Mouse (Mus musculus): ENCODE data around the gene Dnajb3.

Gene Dnajb3

DNA sequence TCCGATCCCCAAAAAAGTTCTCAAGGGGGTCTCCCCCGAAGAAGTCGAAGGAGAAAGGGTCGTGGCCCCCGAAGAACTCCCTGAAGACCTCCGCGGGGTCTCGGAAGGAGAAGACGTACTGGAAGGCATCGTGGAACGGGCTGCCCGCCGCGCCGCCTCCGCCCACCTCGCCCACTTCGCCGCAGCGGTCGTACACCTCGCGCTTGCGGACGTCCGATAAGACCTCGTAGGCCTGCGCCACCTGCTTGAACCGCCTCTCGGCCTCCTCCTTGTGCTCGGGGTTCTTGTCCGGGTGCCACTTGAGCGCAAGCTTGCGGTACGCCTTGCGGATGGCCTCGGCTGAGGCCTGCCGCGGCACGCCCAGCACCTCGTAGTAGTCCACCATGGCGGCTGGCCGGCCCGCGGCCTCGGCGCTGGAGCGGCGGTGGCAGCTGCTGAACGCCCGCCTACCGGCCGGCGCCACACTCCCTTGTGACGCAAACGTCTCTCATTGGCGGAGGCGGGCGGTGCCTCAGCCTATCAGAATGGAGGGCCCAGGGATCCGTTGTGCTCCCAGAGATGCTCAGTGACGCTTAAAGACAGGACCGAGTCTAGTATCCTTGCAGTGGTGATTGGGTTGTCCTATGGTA, at the start of gene Dnajb3:
Gene Dnajb3 (minus strand): TSS at position 489 of the 629 bp plus-strand sequence.
- in situ Hi-C loops (cut with MboI, MseI), result no loop called here

DNA sequence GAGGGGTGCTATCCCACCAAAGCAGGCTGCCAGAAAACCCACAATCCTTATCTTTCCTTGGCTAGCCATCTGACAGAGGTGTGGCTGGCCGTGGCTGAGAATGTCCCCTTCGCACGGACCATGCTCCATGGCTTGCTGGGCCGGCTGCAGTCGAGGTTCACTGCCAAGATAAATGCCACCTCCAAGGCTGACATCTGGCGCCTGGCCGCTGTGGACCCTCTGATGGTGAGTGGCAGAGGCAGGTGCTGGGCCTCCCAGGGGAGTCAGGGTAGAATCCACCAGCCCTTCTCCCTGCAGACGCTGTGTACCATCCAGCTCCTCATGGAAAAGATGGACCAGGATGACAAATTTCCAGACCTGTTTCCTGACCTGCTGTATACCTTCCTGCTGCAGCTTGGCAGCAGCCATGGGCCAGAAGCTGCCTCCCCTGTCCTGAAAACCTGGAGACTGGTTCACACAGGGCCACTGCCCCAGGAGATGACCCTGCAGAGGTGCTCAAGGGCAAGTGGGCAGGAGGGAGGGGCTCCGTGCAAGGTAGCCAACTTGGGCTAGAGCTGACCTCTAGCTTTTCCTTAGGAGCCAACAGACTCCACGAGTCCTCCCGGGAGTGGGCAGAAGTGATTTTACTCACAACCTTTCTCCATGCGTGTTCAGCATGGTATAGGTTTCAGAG, 49.3 kb upstream of the Dnajb3 start:
- in situ Hi-C loops (cut with MboI, MseI), result no loop called here

DNA sequence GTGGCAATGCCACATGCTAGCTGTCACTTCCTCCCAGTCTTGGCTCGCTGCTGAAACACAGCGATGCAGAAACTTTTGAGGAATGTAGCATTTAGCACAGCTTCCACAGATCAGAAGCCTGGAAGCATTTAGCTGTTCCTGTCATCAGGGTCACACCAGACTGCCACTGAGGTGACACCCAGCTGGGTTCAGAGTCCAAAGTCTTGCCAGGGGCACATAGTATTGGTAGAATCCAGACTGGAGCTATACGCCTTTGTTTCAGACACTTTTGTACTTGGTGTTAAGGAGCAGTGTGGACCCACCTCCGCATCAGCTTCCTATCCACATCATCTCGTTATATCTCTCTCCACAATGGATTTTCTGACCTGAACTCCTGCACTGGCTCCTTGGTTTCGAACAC, 48.0 kb upstream of the Dnajb3 start:
- in situ Hi-C loops (cut with MboI, MseI), result no loop called here

DNA sequence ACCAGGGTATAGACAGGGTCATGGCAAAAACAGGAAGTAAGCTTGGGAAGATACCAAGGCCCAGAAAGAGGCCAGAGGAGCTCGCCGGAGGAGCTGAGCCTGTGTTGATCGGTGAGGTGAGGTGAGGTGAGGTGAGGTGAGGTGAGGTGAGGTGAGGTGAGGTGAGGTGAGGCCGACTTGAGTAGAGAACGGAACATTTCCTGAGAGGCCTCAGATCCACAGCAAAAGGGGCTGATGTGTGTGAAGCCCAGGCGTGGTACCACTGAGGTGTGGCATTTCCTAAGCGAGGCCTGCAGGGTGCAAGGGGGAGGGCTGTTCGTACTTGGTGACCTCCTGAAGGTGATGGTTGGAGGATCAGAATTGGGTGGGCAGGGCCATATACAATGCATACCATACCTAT, 47.5 kb upstream of the Dnajb3 start:
- in situ Hi-C loops (cut with MboI, MseI), result no loop called here

DNA sequence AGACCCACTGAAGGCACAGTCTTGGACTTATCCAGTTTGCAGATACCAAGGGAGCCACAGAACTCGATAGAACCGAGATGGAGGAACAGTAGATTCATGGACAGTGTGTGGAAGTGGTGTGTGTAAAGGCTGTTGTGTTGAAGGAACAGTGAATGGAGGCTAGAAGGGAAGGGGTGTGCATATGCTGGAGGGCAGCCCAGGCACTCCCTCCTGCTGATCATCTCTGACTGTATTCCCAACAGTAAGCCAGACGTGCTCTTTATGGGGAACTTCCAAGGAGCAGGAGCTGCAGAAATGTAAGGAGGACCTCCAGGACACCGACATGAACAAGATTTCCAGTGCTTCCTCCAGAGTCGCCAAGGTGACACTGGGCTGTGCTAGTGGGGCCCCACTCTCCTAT, 44.4 kb upstream of the Dnajb3 start:
- in situ Hi-C loops (cut with MboI, MseI), result no loop called here

DNA sequence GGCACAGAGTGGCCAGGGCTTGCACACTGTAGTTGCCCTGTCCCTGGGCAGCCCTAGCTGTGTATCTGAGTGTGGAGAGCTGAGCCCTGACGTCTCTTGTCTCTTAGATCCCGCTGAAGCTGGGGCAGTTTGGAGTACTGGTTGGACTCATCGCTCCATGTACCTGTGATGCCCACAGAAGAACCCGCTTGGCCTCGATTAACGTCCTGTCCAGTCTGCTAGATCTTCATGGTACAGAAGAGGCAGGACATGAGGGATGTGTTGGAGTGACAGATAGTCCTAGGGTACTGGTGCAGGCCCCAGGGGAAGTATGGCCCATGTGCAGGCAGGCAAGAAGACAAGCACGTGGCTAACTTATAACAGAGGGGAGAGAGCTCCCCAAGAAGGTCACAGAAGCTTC, 44.0 kb upstream of the Dnajb3 start:
- in situ Hi-C loops (cut with MboI, MseI), result no loop called here

DNA sequence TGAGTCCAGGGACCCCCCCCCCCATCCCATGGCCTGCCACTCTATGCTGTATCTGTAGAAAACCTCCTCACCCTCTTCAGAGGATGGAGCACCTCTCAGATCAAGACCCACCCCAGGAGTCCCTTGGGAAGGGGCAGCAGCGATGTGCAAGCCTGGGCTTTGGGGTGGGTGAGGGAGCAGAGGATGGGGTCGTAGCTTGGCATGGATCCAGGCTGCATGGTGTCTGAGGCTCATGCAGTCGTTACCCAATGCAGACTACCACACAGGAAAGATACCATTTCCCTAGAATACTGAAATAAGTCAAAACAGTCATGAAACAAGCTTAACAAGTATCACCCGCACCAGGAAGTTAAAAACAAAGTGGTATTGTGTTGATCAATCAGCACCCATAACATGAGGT, 43.1 kb upstream of the Dnajb3 start:
- in situ Hi-C loops (cut with MboI, MseI), result no loop called here

DNA sequence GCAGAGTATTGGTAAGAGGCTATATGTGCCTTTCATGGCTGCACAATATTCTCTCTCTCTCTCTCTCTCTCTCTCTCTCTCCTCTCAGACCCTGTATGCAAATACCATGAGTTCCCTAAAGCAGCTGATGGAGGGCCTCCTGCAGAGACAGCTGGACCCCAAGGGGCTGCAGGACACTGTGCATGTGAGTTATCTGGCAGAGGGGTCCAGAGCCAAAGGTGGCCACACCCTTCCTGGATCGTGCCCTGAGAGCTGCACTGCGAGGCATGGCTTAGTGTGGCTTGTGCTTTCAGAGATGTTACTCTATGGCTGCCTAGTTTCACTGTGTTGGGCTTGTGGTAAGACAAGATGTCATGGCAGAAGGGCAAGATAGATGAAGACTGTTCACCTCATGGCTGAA, 42.1 kb upstream of the Dnajb3 start:
- in situ Hi-C loops (cut with MboI, MseI), result no loop called here

DNA sequence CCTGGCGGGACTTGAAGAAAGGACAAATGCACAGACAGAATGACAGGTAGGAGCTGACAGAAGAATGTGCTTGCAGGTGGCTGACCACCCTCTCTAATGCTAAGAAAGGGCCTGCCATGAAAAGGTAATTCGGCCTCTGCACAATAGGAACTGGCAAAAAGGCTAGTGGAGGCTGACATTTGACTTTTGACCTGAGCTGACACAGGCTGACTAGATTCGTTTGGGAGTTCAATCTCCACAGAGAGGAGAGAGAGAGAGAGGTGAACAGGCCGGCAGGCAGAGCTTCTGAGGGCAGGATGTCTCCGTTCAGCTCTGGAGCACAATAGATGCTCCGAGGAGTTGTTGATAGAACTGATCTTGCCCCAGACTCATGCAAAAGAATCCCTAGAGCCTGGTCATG, 40.8 kb upstream of the Dnajb3 start:
- in situ Hi-C loops (cut with MboI, MseI), result no loop called here

DNA sequence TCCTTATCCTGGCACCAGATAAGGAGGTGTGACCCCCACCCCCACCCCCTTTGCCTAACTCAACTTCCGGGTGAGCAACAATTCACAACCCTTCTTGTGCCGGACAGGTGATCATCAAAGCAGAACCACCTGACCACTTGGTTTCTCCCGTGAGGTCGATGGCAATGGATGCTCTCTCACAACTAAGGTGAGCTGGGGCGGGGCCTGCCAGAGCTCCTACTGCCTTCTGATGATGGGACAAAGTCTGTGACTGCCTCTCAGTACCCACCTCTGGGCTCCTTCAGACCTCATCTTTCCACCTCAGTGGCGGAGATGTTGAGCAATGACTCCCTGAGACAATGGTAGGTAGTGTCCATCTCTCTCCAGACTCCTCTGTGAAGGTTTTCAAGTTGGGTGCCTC, 40.3 kb upstream of the Dnajb3 start:
- in situ Hi-C loops (cut with MboI, MseI), result no loop called here

DNA sequence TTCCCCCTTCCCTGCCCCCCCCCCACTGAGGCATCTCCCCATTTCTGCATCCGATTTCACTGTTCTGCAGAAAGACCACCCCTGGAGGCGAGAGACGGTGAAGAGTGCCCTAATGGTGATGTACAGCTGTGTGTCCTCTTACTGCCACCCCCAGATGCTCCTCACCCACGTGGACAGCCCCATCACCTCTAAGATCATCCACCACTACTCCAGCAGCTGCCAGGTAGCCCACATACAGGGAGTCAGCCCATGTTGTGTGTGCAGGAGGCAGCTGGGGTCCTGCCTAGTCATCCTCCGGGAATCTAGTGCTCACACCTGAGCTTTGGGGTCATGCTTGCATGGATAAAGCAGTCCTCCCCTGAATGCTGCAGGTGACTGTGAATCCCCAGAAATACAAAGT, 38.3 kb upstream of the Dnajb3 start:
- in situ Hi-C loops (cut with MboI, MseI), result no loop called here

DNA sequence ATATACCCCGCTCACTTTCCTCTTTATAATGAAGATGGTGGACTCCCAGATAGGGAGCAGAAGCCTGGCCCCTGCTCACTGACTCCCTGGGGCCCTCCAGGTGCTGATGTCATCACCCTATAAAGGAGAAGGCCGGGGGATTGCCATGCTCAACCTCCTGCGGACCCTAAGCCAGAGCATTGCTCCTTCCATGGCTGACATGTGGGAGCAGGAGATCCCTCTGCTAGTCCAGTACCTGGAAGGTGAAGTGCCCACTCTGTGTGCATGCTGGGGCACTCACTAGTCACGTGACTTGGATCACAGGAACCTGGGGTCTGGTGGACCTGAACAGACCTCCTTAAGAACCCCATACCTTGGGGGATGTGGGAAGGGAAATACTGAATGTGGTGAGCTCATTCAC, 35.0 kb upstream of the Dnajb3 start:
- in situ Hi-C loops (cut with MboI, MseI), result no loop called here

DNA sequence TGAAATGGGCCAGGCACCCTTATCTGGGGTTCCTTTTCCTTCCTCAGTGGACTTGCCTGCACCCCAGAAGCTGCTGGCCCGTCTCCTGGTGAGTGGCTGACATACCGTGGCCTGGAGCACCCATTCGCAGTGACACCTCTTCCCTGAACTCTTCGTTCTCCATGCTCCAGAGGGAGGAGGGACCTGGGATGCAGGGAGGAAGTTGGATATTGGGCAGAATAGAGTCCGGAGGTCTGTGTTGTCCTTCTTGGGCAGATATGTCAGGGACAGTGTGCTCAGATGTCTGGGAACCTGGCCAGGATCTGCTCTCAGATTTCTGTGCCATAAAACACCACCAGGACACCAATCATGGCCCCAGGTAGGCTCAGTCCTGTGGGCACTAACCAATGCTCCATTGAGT, 34.5 kb upstream of the Dnajb3 start:
- in situ Hi-C loops (cut with MboI, MseI), result no loop called here

DNA sequence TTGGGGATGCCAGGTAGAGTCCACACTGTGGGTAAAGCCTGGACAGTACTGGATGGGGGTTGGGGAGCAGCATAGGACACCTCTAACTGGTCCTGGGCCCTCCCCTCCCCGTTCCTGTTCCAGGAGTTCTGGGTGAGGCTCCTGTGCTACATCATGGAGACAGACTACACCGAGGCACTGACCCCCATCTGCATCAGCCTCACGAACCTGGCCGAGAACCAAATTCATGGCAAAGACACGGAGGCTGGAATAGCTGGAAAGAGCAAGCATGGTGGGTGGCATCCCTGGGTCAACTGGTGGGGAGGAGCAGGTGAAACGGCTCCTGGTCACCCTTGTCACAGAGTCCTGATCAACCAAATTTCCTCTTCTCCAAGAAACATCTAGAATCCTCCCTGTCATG, 33.2 kb upstream of the Dnajb3 start:
- in situ Hi-C loops (cut with MboI, MseI), result no loop called here

DNA sequence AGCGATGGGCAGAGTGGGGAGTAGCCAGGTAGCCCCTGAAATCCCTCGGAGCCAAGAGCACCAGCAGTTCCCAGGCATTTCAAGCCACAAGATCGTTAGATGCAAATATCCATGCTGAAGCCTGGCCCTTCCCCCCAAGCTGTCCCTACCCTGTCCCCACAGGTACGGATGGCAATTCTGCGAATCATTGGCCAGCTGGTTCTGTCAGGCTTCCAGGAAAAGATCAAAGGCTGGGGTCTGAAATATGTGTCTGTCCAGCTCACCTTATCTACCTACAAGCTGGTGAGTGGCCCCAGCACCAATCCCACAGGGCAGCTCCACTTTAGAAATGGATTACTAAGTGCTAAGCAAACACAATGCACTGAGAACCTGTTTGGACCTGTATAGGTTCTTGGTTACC, 31.7 kb upstream of the Dnajb3 start:
- in situ Hi-C loops (cut with MboI, MseI), result no loop called here

DNA sequence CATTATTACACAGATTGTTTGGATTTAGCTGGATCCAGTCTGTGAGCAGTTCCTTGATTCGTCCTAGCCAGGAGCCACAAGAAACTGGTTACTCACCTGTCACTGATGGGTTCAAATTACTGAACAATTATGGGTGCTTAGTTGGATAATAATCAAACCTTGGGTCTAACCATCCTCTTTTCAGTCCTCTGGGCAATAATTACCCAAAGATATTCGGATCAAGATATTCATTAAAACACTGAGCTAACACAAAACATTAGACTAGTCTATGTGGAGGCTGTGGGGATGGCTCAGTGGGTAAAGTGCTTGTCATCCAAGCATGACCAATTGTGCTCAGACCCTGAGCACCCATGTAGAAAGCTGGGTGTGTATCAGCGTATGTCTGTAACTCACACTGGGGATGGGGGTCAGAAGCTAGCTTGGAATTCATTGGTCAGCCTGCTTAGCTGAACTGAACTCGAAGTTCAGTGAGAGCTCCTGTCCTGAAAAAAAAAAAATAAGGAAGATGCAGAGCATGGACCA, 30.4 kb upstream of the Dnajb3 start:
- in situ Hi-C loops (cut with MboI, MseI), result no loop called here

DNA sequence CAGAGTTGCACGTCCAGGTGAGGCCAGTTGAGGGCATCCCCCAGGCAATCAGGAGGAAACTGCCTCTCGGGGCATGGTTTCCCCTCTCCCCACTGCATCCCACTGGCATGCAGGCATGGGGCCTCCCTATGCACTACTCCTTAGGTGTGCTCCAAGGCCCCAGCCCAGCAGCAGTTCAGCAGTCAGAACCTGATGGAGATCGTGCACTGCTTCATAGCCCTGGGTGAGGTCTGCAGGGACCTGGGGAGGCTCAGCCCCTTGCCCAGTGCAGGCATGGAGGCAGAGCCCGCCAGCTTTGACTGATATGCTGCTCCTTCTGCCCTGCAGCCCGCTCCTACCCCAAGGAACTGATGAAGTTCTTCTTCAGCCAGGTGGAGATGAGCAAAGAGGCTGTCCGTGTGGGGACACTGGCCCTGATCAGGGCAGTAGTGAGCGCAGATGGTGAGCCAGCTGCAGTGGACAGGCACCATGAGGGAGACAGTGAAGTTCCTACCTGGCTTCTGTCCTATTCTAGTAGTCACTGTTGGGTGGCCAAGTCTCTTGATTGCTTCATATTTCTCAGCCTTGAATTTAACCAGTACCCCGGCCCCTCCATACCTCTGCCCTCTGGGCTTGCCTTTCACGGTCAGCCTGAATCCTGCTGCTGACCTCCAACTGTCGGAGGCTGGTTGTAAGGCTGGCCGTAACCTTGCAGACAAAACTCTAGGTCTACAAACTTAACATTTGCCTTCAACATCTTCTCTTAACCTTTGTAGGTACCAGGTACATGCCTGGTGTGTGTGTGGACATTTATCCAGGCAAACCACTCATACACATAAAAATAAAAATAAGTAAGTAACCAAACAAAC, 29.7 kb upstream of the Dnajb3 start:
- in situ Hi-C loops (cut with MboI, MseI), result no loop called here

DNA sequence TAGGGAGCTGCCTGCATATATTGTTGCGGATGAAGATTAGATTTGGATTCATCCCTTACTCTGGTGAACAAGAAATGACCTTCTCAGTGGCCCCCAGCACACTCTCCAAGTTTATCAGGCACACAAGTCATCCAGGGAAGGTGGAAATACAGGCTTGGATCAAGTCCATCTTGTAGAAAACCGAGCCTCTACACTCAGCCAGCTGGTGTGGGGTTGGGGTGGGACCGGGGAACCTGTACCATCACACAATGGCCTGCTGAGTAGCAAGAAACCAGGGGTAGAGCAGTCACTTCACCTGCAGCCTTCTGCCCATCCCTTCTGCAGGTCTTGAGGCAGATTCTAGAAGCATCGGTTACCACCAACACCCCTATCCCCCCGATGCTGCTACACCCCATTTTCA, 29.1 kb upstream of the Dnajb3 start:
- in situ Hi-C loops (cut with MboI, MseI), result no loop called here

DNA sequence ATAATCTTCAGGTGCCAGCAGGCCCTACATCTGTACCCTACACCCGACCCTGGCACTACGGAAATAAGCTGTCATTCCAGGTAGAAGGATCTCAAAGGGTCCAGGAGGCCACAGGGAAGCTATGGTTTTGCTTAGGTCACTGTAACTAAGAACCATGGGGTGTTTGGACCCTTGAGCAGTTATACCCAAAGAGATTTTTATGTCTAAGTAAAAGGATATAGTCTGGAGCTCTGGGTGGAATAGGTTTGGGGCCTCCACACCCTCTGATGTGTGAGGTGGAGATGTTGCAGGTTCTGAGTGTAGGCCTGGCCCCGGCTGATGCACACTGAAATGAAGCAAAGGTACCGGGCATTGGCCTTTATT, 28.6 kb upstream of the Dnajb3 start:
- in situ Hi-C loops (cut with MboI, MseI), result no loop called here

DNA sequence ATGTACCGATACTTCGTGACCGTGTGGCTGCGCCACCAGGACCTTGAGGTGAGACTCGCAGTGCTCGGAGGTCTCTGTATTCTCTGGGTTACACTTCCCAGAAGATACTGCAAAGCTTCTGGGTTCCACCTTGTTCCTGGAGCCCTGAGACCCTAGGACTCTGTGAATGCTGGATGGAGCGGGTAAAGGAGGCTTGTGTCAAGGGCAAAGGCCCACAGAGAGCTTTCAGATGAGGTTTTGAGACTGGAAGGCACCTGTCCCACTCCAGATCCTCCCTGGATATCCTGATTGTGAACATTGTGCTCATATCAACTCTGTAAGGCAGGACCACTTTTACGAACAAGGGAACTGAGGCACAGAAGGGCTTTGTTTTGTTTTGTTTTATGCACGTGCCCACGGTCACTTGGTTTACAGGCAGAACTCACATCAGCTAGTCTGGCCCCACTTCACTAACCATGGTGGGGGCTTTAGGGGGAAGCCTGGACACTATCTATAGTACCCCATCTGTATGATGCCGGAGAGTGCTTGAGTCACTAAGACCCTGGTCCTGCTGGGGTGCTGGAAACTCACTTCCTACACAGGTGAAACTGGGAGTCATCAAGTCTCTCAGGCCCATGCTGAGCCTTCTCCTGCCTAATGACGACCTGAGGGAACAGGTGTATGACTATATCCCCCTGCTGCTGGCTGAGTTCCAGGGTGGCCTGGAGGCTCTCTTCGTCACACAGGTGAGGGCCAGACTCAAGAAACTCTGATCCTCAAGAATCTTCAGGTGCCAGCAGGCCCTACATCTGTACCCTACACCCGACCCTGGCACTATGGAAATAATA, 28.1 kb upstream of the Dnajb3 start:
- in situ Hi-C loops (cut with MboI, MseI), result no loop called here

DNA sequence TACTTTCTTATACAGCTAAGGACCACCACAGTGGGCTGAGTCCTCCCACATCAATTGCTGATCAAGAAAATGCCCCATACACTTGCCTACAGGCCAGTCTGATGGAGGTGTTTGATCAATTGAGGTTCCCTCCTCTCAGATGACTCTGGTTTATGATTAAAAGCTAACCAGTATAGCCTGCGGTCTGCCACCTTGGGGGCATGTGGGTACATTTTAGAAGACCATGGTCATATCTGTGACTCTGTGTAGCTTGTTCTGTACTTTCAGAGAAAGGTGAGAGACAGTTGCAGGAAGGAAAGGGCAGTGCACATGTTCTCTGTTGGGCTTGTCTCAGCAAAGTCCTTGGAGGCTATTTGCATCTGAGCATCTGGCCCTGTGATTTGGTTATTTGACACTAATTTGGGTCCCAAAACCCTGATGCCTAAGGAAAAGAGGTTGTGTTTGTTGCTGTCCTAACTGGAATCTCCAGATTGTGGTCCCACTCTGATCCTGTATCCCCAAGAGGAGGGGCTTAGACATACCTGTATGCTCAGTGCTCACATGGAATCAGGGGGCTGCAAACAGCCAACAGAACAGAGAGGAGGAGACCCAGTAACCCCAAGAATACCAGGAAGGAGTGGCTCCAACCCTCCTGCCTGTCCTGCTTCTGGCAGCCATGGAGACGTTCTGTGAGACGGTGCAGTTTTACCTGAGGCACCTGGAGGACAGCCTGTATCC, 27.2 kb upstream of the Dnajb3 start:
- in situ Hi-C loops (cut with MboI, MseI), result no loop called here
